Mouse (Mus musculus) ES-Bruce4 (cell line): ENCODE measurements around the gene Sp1.

Source experiments
- CTCF ChIP-seq: IDR thresholded peaks from one replicate; pipeline ENCODE4 v1.8.1; 2011; ENCODE audit warnings: low read depth, low read length
- EP300 ChIP-seq: IDR thresholded peaks from 2 replicates; pipeline ENCODE4 v1.6.1; 2011; ENCODE audit warnings: low read depth, low read length; ENCODE audit not compliant: insufficient read depth
- POLR2A ChIP-seq: IDR thresholded peaks from one replicate; pipeline ENCODE4 v1.8.1; 2011; ENCODE audit warnings: low read length; ENCODE audit not compliant: insufficient read depth

DNA sequence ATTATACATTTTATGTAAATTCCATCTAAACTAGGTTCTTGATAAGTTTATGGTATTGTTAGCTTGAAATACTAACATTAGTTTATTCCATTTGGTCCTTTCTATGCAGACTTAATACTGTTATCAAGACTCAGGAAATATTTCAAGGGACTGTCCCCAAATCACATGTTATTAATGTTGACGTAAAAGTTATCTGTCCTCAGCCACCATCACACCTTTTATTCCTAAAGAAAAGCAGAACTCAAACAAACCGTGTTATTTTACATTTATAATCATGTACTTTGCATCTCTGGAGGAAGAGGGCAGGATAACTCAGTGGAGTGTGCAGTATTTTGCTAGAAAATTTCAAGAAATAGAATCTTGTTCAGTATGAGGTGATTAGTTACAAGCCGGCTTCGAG lies 27.2 kb downstream of the Sp1 start:
- no peak for TF ChIP-seq POLR2A
- TF ChIP-seq CTCF: no peak
- no peak for TF ChIP-seq EP300
